18 mouse cellular contexts compared by ENCODE assay signal in the genomic region with DNA sequence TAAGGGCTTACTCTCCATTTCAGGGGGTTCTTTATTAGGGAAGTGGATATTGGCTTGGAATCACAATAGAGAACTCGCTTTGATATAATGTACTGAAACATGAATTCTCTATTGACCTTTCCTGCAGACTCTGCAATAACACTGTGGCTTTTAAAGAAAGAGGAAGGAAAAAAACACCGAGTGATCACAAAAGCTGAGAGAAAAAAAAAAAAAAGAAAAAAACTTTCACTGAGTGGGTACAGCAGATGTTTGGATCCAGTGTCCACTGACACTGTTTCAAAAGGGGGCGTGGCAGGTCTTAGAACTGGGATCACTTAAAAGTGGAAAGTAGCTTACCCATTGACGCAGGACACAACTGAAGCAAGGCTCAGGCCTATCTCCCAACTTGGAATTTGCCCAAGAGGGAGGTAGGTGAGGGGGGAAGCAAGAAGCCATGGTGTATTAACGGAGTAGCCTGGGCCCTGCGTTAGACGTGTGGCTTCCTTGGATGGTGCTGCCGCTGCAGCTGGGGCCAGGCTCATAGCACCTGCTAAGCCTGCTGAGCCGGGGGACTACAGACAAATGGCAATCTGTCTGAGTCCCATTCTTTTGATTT.
DNase-seq lines count a peak whose midpoint lies in the region; ATAC-seq and TF ChIP-seq lines count a peak whose summit lies in the region.
"Had no signal": no experiment of that assay in that cellular context is flagged by ENCODE, and none has a peak within 500 bp of the region (broad histone marks: within the 10 kb centered on the region; RNA-seq: fewer than 3 reads in every experiment).

No protein-coding gene starts in this region.

- no peak for TF ChIP-seq CTCF in brain, embryonic 14.5 days (IDR thresholded peaks at IDR 0.05; ENCODE audit: borderline replicate concordance, extremely low read depth, insufficient read depth, insufficient read length)

- intact Hi-C loops in gastrocnemius, postnatal 14 days (cut with DNase I; ENCODE audit: low total_unique reads): loop anchor here (10.0 kb wide), 1 partner anchor 69 kb away; no protein-coding TSS in a partner anchor

- ATAC-seq in hematopoietic stem cell, adult 5-6 weeks (replicated peaks in 1 of 2; ENCODE audit: insufficient read depth in 1 of 2, low FRiP score in 2 of 2, low TSS enrichment in 1 of 2, low read depth in 1 of 2, poor library complexity in 2 of 2, severe bottlenecking in 2 of 2): peak; percentile 52 to 67
- peak; percentile 35 for ATAC-seq in megakaryocyte progenitor cell, adult 5-6 weeks (replicated peaks; ENCODE audit: poor library complexity)
- ATAC-seq: forebrain, postnatal 0 days; midbrain, embryonic 13.5 days had no signal

- DNase-seq in cerebellum, postnatal 10 days: peak; percentile 6 to 22
- DNase-seq in cerebellum, postnatal 36 days: no peak
- DNase-seq in brain, embryonic 14.5 days (ENCODE audit: low read depth): peak; percentile 31
- no peak for DNase-seq in gastrocnemius, postnatal 14 days
- no peak for DNase-seq in liver
- DNase-seq: adrenal gland, postnatal 10 days; cerebellum, adult 9-10 months; forebrain, postnatal 0 days; gastrocnemius, postnatal 36 days; heart, postnatal 4 days; kidney, postnatal 36 days; liver, embryonic 13.5 days; lung, adult 2 months; lung, postnatal 14 days; right cerebral cortex, postnatal 14 days had no signal

- TF ChIP-seq POLR2A in brain, embryonic 14.5 days (IDR thresholded peaks at IDR 0.05; ENCODE audit: borderline replicate concordance, extremely low read depth, insufficient read depth, insufficient read length, poor library complexity, severe bottlenecking): no peak

Comparison
In these comparisons a context has a peak if more than half of its experiments do, and no peak if none do; other contexts are left out.
1. DNase-seq: peak in cerebellum, postnatal 10 days (2 of 2) and brain, embryonic 14.5 days (single experiment); none in cerebellum, postnatal 36 days (0 of 2), gastrocnemius, postnatal 14 days (single experiment) and liver (single experiment).